Mouse (Mus musculus): ENCODE data around the gene Tsc2. TPM values are rescaled to one million over a fixed set of nuclear protein-coding genes. Genes with fewer than 3 reads are reported as not detected.

Tsc2 gene
- total RNA-seq, 2 experiments from 2014 or later = 171 to 176 TPM

Small RNA genes lying within 50 kb of the gene (microRNA-seq; reads per million reads assigned to microRNA genes)
- 2.2 to 3.1 reads per million in 2 experiments for gene Gm24589

Other genes starting within 250 kb of the Tsc2 start
- gene Rnps1, start 218.1 kb downstream of the Tsc2 start, total RNA-seq (2021) = 100 to 1,000 TPM; 166 TPM
- gene Eci1, start 206.0 kb downstream of the Tsc2 start, total RNA-seq (2021) = 10 to 100 TPM; 19.2 to 21.1 TPM
- gene Dnase1l2, start 189.5 kb downstream of the Tsc2 start, total RNA-seq (2021) = 1 to 10 TPM; 6.9 to 7.5 TPM
- gene E4f1, start 162.3 kb downstream of the Tsc2 start, total RNA-seq (2021) = 10 to 100 TPM; 30.0 to 33.3 TPM
- gene Pgp, start 162.2 kb downstream of the Tsc2 start, total RNA-seq (2021) = 10 to 100 TPM; 64.7 to 67.9 TPM
- gene Bricd5, start 158.7 kb downstream of the Tsc2 start, total RNA-seq (2021) = 1 to 10 TPM in 1 of 2 experiments, under 1 TPM in 1; 0.87 to 1.8 TPM
- gene Mlst8, start 153.6 kb downstream of the Tsc2 start, total RNA-seq (2021) = 10 to 100 TPM; 29.1 to 30.8 TPM
- 100 to 1,000 TPM; 170 to 175 TPM for gene Caskin1, start 144.0 kb downstream of the Tsc2 start, total RNA-seq (2021)
- gene Traf7, start 104.7 kb downstream of the Tsc2 start, total RNA-seq (2021) = 100 to 1,000 TPM; 110 to 112 TPM
- gene Rab26, start 98.4 kb downstream of the Tsc2 start, total RNA-seq (2021) = 10 to 100 TPM; 48.9 to 49.0 TPM
- 10 to 100 TPM; 61.6 to 91.2 TPM for gene Pkd1, start 82.8 kb downstream of the Tsc2 start, total RNA-seq (2021)
- 1 to 10 TPM; 4.9 to 7.8 TPM for gene Nthl1, start 50 bp upstream of the Tsc2 start, total RNA-seq (2021)
- gene Slc9a3r2, start 17.7 kb upstream of the Tsc2 start, total RNA-seq (2021) = 10 to 100 TPM; 48.5 to 49.4 TPM
- gene Npw, start 25.8 kb upstream of the Tsc2 start, total RNA-seq (2021) = 1 to 10 TPM; 1.3 to 1.6 TPM
- gene Zfp598, start 37.1 kb upstream of the Tsc2 start, total RNA-seq (2021) = 10 to 100 TPM; 40.1 to 43.6 TPM
- 100 to 1,000 TPM; 211 to 212 TPM for gene Syngr3, start 57.3 kb upstream of the Tsc2 start, total RNA-seq (2021)
- 10 to 100 TPM; 19.3 to 22.4 TPM for gene Gfer, start 63.5 kb upstream of the Tsc2 start, total RNA-seq (2021)
- gene Noxo1, start 63.6 kb upstream of the Tsc2 start, total RNA-seq (2021) = 1 to 10 TPM; 4.8 to 5.0 TPM
- gene Tbl3, start 75.0 kb upstream of the Tsc2 start, total RNA-seq (2021) = 10 to 100 TPM; 28.5 to 34.3 TPM
- not detected for gene Rnf151, start 85.4 kb upstream of the Tsc2 start, total RNA-seq (2021)
- 100 to 1,000 TPM; 563 to 651 TPM for gene Rps2, start 85.5 kb upstream of the Tsc2 start, total RNA-seq (2021)
- gene Ndufb10, start 91.8 kb upstream of the Tsc2 start, total RNA-seq (2021) = 100 to 1,000 TPM; 180 to 197 TPM
- under 1 TPM; 0.53 to 0.62 TPM for gene Rpl3l, start 95.2 kb upstream of the Tsc2 start, total RNA-seq (2021)
- gene Msrb1, start 104.0 kb upstream of the Tsc2 start, total RNA-seq (2021) = 10 to 100 TPM; 46.7 to 47.5 TPM
- gene Hs3st6, start 120.4 kb upstream of the Tsc2 start, total RNA-seq (2021) = under 1 TPM in 1 of 2 experiments, not detected in 1; 0.40 TPM
- gene Meiob, start 171.7 kb upstream of the Tsc2 start, total RNA-seq (2021) = not detected
- 10 to 100 TPM; 81.5 to 87.7 TPM for gene Hagh, start 207.5 kb upstream of the Tsc2 start, total RNA-seq (2021)
- gene Fahd1, start 217.7 kb upstream of the Tsc2 start, total RNA-seq (2021) = 10 to 100 TPM; 15.6 to 16.2 TPM
- gene Igfals, start 233.4 kb upstream of the Tsc2 start, total RNA-seq (2021) = not detected

All from layer of hippocampus, postnatal 10 days (tissue).